Mouse (Mus musculus): Measurements from ENCODE around the gene Tmem168.

Gene Tmem168

GRCm38 (mm10) chr6:13607621-13608493 is at the start of gene Tmem168:
Gene Tmem168, minus strand, starts transcription at chr6:13608100.
- DNase-seq: peak; percentile 97

GRCm38 (mm10) chr6:13654081-13654480 is 46.2 kb upstream of the Tmem168 start:
- DNase-seq: no peak

GRCm38 (mm10) chr6:13652284-13652683 is 44.4 kb upstream of the Tmem168 start:
- no peak for DNase-seq

DNA sequence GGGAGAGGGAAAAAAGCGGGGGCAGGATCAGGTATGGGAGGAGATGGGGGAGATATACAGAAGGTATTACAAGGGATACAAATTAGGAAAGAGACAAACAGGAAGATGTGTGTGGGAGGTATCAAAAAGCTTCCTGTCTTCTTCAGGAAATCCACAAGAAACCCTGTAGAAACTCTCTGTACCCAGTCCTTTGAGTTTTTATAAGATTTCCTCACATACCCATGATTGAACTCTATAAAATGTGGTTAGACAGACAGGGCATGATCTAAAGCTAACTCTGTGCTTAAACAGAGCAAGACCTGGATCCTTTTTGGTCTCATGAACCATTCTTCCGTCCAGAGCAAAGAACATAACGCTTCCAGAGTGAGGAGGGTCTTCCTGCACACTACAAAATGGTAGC is 43.0 kb upstream of the Tmem168 start:
- DNase-seq: no peak

DNA sequence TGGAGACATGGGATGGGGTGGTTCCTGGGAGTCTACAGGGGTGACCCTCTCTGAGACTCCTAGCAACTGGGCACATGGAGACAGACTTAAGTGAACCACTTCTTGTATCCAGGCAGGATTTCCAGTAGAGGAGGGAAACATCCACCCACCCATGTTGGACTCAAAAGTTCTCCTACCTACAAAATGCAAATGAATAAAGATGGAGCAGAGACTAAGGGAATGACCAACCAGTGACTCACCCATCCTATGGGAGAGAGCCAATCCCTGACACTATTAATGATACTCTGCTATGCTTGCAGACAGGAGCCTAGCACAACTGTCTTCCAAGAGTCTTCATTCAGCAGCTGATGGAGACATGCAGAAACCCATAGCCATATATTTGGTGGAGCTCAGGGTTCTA is 40.4 kb upstream of the Tmem168 start:
- no peak for DNase-seq

- peak in 1 of 2 experiments; percentile 21 for DNase-seq
Measured at GRCm38 (mm10) chr6:13636582-13636989, 28.7 kb upstream of the Tmem168 start.

DNA sequence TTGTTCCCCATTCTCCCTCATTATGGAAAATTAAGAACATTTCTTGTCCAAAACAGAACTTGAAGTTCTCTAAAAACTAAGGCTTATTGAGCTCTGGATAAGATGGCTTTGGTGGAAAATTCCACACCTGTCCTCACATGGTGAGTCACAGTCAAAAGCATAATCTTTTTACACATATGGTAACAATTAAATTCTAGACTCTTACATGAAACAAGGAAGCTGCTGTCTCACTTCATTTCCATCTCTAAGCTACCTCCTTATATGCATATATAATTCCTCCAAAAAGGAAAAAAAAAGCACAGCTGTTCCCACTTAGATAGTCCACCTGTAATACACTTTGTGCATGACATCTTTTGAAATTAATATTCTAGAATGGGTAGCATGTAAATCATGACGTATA is 24.7 kb upstream of the Tmem168 start:
- no peak for DNase-seq

DNA sequence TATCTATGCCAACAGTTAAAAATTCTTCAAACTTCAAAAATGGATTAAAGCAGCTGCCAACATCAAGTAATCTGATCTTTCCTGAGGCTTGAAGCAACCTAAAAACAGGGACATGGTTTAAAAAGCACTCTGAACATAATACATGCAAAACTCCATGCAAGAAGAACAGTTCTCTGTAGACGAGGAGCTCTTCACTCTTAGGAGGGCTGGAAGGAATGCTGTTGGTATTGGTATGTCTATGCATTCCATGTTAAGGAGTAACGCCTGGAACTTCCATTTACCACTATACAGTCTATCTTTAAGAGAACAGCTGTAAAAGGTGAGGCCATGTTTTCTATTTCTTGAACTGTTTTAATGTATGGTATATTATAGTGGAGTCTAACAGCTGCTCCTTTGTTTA is 22.7 kb upstream of the Tmem168 start:
- DNase-seq: no peak

- no peak for DNase-seq
Measured at GRCm38 (mm10) chr6:13619618-13620017, 11.7 kb upstream of the Tmem168 start.

- no peak for DNase-seq
Measured at GRCm38 (mm10) chr6:13617110-13617509, 9.2 kb upstream of the Tmem168 start.

DNA sequence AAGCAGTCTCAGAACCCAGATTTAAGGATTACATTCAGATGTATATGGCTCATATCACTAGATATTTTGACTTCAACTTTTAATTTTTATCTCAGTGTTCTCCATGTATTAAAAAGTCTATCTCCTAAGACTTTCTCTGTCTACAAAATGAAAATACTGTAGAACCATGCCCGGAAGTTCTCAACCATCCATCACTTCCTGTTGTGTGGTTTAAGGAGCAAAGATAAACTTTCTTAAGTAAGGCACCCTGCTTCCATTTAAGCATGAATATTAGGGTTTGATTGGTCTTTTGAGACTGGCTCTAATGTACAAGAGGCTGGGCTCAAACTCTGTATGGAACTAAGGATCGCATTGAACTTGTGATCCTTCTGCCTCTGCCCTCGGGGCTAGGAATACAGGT is 6.7 kb upstream of the Tmem168 start:
- DNase-seq: no peak

DNA sequence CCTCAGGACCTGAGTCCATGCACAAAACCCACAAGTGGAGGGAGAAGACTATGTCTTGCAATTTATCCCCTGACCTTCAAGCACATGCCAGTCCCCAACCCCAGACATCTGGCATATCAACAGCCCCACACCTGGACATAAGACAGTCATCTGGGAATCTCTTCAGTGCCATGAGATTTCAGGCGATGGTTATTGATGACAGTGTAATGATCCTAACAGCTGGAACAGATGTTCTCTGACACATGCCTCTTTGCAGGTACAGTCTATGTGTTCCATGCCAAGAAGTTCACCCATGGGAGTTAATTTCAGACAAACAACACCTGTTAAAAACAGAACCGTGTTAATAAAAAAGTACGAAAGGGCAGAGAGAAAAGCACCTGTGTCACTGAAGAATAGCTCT is 5.8 kb upstream of the Tmem168 start:
- DNase-seq: no peak

DNA sequence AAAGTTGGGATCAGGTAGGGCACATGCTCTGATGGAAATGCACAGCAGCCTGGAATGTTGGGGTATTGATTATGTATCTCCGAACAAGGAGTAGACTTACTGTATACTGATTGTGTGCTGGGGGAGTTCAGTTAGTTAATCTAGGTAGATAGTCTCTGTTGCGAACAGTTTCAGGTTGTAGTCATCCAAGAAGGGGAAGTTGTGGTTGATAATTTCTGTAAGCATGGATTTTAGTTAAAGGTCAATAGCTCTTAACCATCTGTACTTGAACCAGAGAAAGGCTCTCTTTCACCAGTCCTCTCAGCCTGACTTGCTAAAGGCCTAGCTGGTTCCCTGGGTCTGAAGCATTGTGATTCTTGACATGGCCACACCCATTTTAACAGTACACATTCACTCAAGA is 3.0 kb upstream of the Tmem168 start:
- no peak for DNase-seq

- no peak for DNase-seq
Measured at GRCm38 (mm10) chr6:13609353-13610140, 1.6 kb upstream of the Tmem168 start.

- no peak for DNase-seq
Measured at GRCm38 (mm10) chr6:13606921-13607620, 829 bp downstream of the Tmem168 start.

GRCm38 (mm10) chr6:13606394-13606793 is 1.5 kb downstream of the Tmem168 start:
- no peak for DNase-seq

DNA sequence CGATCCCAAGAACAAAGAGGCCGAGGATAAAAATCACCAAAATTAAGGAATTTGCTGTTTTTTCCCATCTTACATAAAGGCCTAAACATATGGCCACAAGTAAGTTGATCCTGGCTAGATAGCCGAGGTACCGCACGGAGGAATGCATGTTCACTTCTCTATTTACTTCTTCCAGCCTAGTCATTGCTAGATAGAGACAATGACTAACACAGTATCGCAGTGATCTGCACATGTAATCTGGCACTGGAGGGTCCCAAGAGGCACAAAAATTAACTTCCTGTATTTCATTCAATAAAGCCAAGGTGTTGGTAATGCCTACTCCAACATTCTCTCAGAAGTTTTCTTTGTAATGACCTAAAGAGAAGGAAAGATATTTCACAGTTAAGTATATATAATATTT is 4.8 kb downstream of the Tmem168 start:
- DNase-seq: no peak

DNA sequence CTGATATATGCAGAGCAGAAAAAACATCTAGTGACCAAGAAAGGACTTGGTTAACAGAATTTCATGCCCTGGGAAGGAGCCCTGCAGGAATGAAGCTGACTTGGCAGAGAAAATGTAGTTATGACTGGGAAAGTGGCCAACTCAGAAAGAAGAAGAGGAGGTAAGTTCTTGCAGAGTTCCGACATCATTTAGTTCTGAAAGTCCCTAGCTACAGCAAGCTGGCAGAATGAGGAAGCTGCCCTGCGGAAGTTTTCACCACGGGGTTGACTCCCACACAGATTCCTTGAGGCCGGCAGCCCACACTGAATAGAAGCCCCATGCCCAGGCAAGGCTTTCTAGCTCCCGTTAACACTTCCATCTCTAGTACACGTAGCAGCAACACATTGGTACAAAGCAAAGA is 6.3 kb downstream of the Tmem168 start:
- DNase-seq: peak; percentile 22 to 32

DNA sequence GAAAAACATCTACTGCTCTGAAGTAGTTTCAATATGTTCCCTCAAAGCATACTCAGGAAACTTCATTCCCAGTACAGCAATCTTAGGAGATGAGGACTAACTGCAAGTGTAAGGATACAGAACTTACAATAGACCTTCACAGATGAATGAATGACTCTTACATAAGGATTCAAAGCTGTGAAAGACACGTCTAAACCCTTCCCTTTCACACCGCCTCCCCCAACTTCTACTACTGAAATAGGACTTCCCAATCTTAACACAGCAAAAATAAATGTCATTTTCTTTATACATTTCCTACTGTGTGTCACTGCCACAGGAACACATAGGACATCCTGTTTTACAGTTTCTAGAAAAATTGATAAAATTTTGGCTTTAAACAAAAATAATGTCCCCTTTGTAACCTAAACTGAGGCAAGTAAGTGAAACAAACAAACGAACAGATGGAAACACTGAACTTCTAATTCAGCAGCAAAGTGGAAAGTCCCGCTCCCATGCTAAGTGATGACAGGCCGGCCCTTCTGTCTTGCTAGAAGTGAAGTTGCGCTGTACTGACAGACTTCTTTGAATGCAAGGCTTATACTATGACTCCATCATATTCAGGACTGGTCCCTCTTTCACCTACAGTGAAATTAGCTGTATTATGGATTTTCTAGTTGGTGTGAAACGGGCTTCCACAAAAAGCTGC is 9.5 kb downstream of the Tmem168 start:
- no peak for DNase-seq

DNA sequence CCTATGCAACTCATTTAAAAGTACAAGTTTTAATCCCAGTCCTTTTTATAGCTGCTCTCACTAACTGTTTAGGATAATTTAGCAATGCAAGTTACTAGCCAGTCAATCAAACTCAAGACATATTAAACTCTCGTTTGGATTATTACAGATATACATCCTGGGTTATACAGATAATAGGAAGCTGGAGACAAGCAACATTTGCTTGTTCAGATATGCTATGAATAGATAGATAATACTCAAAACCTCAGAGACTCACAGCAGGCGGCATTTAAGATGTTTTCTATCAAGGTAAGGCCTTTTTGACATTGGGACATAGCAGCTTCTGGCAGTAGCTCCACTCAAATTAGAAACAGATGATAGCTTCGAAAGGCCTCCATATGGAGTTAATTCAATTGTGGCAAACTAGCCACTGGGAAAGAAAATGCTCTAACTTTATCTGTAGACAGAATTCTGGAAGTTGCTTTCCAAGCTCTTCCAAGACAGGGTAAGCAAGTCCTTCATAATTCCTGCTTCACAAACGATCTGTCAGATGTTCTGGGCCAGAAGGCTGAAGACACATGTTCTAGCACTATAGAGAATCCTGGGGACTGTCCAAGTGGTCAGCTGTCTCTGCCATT is 15.1 kb downstream of the Tmem168 start:
- no peak for DNase-seq

DNA sequence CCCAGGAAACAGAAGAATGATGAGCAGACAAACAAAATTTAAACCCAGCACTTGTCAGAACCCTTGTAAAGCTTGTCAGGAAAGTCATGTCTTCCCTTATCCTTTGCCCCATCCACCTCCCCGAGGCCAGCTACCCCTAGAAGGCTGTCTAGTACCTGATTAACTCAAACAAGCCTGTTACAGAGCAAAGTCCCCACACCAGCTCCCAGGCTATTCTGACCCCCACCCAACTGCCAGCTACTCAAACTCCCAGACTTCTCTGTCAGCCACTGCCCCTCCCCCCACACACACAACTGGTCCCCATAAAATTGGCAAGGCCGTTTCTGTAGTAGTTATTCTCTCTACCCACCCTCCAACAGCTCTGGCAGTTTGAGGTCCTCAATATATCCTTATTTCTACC is 21.3 kb downstream of the Tmem168 start:
- no peak for DNase-seq

GRCm38 (mm10) chr6:13586154-13586553 is 21.7 kb downstream of the Tmem168 start:
- DNase-seq: no peak

All from cerebellum, postnatal 25 days (tissue).